Mouse (Mus musculus): ENCODE data around the gene Pde1c. TPM values are rescaled to one million over a fixed set of nuclear protein-coding genes. Genes with fewer than 3 reads are reported as not detected.

The Pde1c gene
- polyA plus RNA-seq, 1 experiment from 2014 or later: 1.3 TPM

DNA sequence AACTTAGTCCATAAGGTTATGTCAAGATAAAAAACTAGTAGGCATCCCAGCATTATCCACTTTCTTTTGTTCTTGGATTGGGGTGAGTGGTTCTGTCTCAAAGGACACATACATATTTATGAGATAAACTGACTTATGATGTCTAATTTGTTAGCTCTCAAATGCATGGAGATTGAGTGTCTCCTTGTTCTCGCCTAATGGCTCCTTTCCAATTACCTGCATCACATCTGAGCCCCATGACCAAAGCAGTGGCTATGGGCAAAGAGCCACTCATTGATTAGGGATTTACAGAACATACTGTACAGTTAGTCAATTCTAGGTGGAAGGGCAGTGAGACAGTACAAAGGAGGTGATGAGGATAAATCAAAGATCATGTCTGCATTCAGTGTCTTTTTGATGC, 524.2 kb downstream of the Pde1c start:
- no peak overlapping the region for H3K27ac ChIP-seq
- H3K4me2 ChIP-seq: no peak overlapping the region
- no peak overlapping the region for H3K9ac ChIP-seq
- H3K4me1 ChIP-seq: no peaks in the 10 kb centered on the region
- 76% methylated on average over 1 of the region's 1 CpGs for WGBS
- H3K27me3 ChIP-seq: no peaks in the 10 kb centered on the region
- no peaks in the 10 kb centered on the region for H3K36me3 ChIP-seq
- no peak for ATAC-seq (replicated peaks; ENCODE audit: low FRiP score)
- H3K9me3 ChIP-seq (replicated peaks): no peaks in the 10 kb centered on the region
- no peak overlapping the region for H3K4me3 ChIP-seq (replicated peaks)

DNA sequence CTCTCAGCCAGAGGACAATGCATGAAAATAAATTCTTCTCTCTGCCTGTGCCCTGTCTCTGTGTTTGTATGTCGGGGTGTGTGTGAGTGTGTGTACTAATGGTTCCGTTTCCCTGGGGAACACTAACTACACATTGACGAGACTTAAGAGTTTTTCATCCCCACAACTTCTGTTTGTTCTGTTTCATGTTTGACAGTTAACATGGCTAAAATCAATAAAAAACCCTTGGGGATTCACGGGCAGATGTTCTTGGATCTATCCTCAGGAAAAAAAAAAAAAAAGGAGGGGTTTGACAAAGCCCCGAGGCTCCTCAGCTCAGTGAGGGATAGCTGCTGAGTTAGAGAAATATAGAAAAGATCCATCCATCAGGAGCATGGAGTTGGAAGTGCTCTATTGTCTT, 524.6 kb downstream of the Pde1c start:
- Histone ChIP-seq H3K9ac (no peak overlapping the region), H3K27me3 (no peaks in the 10 kb centered on the region), H3K9me3 (replicated peaks) (no peaks in the 10 kb centered on the region), H3K4me1 (no peaks in the 10 kb centered on the region), H3K4me3 (replicated peaks) (no peak overlapping the region), H3K27ac (no peak overlapping the region), H3K36me3 (no peaks in the 10 kb centered on the region), H3K4me2 (no peak overlapping the region)
- WGBS: 69% methylated on average over 5 of the region's 5 CpGs
- no peak for ATAC-seq (replicated peaks; ENCODE audit: low FRiP score)

DNA sequence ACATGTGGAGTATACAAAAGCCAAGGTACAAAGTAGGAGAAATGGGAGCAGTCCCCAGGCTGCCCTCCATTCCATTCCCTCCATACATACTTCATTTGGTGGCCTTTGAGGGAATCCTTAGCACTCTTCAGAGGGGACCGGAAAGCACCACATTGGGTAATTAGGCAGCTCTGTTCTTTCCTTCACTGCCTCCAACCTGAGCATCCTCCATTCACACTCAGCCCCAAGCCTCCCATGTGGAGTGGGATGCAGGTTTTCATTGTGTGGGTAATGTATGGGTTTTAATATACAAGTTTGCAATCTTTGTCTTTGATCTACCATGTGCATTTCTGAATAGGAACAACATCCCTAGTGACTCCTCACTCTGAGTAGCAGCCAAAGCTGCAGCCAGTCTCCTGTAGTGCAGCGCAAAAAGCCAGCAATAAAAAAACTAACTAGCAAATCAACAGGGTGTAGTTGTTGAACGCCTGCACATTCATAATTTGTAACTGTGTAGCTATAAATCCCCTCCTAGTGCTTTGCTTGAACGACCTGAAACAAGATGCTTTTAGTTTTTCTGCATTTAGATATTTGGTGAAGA, 529.3 kb downstream of the Pde1c start:
- H3K4me3 ChIP-seq (replicated peaks): no peak overlapping the region
- no peaks in the 10 kb centered on the region for H3K4me1 ChIP-seq
- no peaks in the 10 kb centered on the region for H3K27me3 ChIP-seq
- no peaks in the 10 kb centered on the region for H3K9me3 ChIP-seq (replicated peaks)
- WGBS: 68% methylated on average over 4 of the region's 4 CpGs
- H3K9ac ChIP-seq: no peak overlapping the region
- no peaks in the 10 kb centered on the region for H3K36me3 ChIP-seq
- H3K4me2 ChIP-seq: no peak overlapping the region
- no peak overlapping the region for H3K27ac ChIP-seq
- ATAC-seq (replicated peaks; ENCODE audit: low FRiP score): no peak

DNA sequence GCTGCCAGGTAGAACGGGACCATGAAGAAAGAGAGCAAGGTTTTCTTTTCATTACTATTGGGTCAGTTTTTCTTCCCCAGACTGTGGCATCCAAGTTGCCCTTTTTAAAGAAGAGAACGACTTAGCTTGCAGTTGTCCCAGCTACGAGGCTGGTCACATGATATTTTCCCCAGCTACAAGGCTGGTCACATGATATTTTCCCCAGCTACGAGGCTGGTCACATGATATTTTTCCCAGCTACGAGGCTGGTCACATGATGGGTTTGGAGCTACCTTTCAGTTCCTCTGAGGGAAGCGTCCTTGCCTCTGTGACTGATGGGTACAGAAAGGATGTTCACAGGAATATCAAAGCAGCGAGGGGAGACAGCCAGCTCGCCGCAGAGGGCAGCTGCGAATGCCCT, 533.8 kb downstream of the Pde1c start:
- Histone ChIP-seq H3K9ac (no peak overlapping the region), H3K27ac (no peak overlapping the region), H3K9me3 (replicated peaks) (no peaks in the 10 kb centered on the region), H3K36me3 (no peaks in the 10 kb centered on the region), H3K27me3 (no peaks in the 10 kb centered on the region), H3K4me3 (replicated peaks) (no peak overlapping the region), H3K4me1 (no peaks in the 10 kb centered on the region), H3K4me2 (no peak overlapping the region)
- 69% methylated on average over 10 of the region's 10 CpGs for WGBS
- no peak for ATAC-seq (replicated peaks; ENCODE audit: low FRiP score)

DNA sequence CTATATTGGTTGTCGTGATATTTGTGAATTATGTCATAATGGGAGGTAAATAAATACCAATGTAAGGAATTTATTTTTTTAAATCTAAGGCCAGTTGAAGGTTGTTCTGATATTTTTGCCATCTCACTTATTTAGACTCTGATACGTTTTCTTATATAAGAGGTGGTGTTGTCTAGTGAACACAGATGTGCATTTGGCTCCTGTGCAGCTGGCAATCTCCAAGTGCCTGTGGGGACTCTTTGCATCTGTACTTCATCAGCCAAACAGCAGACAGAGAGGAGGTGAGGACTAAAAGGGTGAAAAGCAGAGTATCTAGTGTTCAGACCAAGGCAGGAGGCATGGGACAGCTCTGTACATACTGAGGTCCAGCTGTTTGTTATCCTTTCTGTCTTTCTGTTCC, 536.7 kb downstream of the Pde1c start:
- no peaks in the 10 kb centered on the region for H3K4me1 ChIP-seq
- H3K27ac ChIP-seq: no peak overlapping the region
- 75% methylated on average over 2 of the region's 2 CpGs for WGBS
- no peaks in the 10 kb centered on the region for H3K27me3 ChIP-seq
- ATAC-seq (replicated peaks; ENCODE audit: low FRiP score): no peak
- no peaks in the 10 kb centered on the region for H3K9me3 ChIP-seq (replicated peaks)
- H3K9ac ChIP-seq: no peak overlapping the region
- H3K36me3 ChIP-seq: no peaks in the 10 kb centered on the region
- no peak overlapping the region for H3K4me3 ChIP-seq (replicated peaks)
- H3K4me2 ChIP-seq: no peak overlapping the region

DNA sequence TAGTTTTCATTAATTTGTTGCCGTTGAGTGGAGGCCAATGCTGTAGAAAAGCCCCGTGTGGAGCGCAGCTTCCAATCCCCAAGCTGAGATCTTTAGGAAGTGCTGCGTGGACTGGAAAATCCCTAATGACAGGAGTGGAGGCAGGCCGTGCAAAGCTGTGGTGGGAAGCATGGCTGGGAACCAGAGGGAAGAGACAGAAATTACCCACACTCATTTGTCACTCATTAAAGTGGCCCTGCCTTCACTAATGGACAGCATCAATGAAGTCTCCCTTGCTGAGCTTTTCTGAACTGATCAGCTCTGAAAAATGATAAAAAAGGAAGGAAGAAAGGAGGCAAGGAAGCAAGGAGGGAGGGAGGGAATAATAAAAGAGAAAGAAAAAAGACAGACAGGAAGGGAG, 538.9 kb downstream of the Pde1c start:
- H3K4me2 ChIP-seq: no peak overlapping the region
- H3K4me3 ChIP-seq (replicated peaks): no peak overlapping the region
- no peaks in the 10 kb centered on the region for H3K36me3 ChIP-seq
- no peak overlapping the region for H3K27ac ChIP-seq
- H3K9me3 ChIP-seq (replicated peaks): no peaks in the 10 kb centered on the region
- H3K9ac ChIP-seq: no peak overlapping the region
- 63% methylated on average over 5 of the region's 5 CpGs for WGBS
- H3K4me1 ChIP-seq: no peaks in the 10 kb centered on the region
- H3K27me3 ChIP-seq: no peaks in the 10 kb centered on the region
- no peak for ATAC-seq (replicated peaks; ENCODE audit: low FRiP score)

DNA sequence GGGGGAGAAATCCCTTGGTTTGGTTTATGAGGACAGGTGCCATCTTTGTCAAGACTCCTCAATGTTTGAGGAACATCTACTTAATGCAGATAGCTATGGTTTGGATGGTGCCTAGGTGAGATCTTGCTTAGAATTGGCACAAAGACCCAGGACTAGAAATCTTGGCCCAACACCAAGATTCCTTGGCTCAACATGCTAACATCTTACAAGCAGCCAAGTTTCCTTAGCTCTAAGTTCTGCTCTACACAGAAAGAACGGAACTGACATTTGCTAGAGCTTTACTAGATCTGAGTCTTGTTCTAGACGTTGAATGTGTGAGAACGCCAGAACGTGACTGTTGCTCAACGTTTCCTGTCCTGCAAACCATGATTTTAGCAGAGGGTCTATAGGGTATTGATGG, 540.9 kb downstream of the Pde1c start:
- Histone ChIP-seq H3K4me2 (no peak overlapping the region), H3K27ac (no peak overlapping the region), H3K27me3 (no peaks in the 10 kb centered on the region), H3K9me3 (replicated peaks) (no peaks in the 10 kb centered on the region), H3K4me1 (no peaks in the 10 kb centered on the region), H3K9ac (no peak overlapping the region), H3K36me3 (no peaks in the 10 kb centered on the region), H3K4me3 (replicated peaks) (no peak overlapping the region)
- no peak for ATAC-seq (replicated peaks; ENCODE audit: low FRiP score)
- WGBS: 88% methylated on average over 5 of the region's 5 CpGs

DNA sequence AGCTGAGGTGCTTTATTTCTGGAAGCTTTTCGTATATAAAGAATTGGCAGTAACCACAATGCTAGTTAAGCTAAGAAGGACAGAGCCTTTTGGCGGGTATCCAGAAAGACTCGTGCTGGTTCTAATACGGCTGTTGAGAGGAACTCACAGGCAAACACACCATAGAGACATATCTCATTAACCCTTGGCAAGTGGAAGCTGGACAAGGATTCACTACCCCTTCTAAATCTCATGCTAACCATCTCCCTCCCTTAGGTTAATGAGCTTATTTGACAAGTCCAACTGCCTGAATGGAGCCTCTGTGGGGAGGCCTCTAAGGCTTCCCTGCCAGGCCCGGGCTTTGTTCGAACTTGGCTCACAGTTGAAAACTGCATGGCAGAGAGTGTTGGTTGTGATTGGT, 541.6 kb downstream of the Pde1c start:
- H3K27ac ChIP-seq: no peak overlapping the region
- no peaks in the 10 kb centered on the region for H3K36me3 ChIP-seq
- no peaks in the 10 kb centered on the region for H3K9me3 ChIP-seq (replicated peaks)
- no peak overlapping the region for H3K4me2 ChIP-seq
- H3K4me3 ChIP-seq (replicated peaks): no peak overlapping the region
- no peak overlapping the region for H3K9ac ChIP-seq
- no peaks in the 10 kb centered on the region for H3K27me3 ChIP-seq
- WGBS: 75% methylated on average over 6 of the region's 6 CpGs
- no peak for ATAC-seq (replicated peaks; ENCODE audit: low FRiP score)
- H3K4me1 ChIP-seq: no peaks in the 10 kb centered on the region

DNA sequence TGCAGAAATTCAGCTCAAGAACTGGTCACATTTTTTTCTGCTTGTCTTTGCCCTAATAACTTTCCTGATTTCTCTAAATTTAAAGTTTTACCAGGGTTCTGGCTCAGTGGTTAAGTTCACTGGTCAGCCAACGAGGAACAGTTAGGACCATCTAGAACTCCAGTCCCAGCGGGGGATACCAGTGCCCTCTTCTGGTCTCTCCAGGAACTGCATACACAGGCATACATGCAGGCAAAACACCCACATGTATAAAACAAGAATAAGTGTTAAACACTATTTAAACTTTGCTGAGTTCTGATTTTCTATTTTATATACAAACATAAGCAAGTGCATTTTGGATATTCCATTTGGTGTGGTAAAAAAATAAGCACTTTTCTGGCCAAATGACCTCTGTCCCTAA, 543.4 kb downstream of the Pde1c start:
- no peak for ATAC-seq (replicated peaks; ENCODE audit: low FRiP score)
- Histone ChIP-seq H3K9ac (no peak overlapping the region), H3K27ac (no peak overlapping the region), H3K4me2 (no peak overlapping the region), H3K4me1 (no peaks in the 10 kb centered on the region), H3K4me3 (replicated peaks) (no peak overlapping the region), H3K9me3 (replicated peaks) (no peaks in the 10 kb centered on the region), H3K36me3 (no peaks in the 10 kb centered on the region), H3K27me3 (no peaks in the 10 kb centered on the region)
- 69% methylated on average over 2 of the region's 2 CpGs for WGBS

Small RNAs within 50 kb of the gene (microRNA-seq; reads per million reads assigned to microRNA genes)
- gene Gm44413: not detected

Other genes starting within 250 kb of the Pde1c start
- gene Lsm5, start 135.6 kb upstream of the Pde1c start, polyA plus RNA-seq (2015; fragmentation: Nextera tagmentation; extraction: Ambion mirVana): 148 and 181 TPM in 2 replicates
- 11.1 and 13.4 TPM in 2 replicates for gene Avl9, start 145.8 kb upstream of the Pde1c start, polyA plus RNA-seq (2015; fragmentation: Nextera tagmentation; extraction: Ambion mirVana)
- gene Kbtbd2, start 228.7 kb upstream of the Pde1c start, polyA plus RNA-seq (2015; fragmentation: Nextera tagmentation; extraction: Ambion mirVana): 32.6 and 35.7 TPM in 2 replicates